Mouse (Mus musculus): ENCODE data around the gene Hoxa4.

DNA sequence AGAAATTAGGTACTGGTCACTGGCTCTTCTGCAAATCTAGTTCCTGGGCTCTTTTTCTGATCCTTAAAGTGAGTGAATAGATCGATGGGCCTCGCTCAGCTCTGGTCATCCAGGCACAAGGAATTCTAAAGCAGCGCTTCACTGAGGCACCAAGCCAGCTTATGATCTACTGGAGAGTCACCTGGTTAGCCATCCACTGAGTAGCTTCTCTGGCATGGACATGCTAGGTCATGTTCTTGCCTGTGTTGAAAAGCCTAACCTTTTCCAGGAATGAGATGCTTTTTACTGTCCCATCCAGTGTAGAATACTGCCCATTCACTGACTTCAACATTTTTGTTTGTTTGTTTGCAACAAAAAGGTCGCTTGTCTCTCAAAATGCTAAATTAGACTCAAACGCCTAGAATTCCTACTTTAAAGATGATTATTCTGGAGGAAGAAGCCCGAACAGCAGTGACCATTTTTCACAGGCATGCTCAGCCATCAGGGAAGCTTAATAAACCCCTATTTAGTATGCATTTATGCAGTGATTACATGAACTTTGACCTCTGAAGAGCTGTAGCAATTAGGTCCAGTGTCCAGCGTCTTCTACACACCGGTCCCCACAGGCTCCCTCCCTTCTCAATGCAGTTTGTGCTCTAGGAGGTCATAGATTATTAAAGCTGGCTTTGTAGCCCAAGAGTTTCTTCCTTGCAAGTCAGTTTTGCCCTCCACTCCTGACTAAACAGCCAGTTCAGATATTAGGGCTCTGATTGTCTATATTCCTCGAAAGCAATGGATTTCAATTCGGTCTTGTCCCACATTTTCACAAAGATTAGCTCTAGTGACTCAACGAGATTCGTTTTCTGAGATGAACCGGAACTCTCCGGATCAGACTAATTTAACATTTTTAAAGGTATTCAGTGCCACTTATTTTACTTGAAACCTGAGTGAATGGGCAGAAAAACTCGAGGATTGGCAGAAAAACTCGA lies 39.0 kb downstream of the Hoxa4 start:
- TF ChIP-seq GATA1 (IDR thresholded peaks at IDR 0.05; ENCODE audit: borderline replicate concordance, low read length) (no peak), FLI1 (IDR thresholded peaks at IDR 0.05; ENCODE audit: low read length) (no peak)
